Mouse (Mus musculus) urinary bladder, adult 18-20 months (tissue): ENCODE results near the gene Hivep1.

Source experiments
- DNase-seq, 2 experiments: peaks; one replicate each; pipeline ENCODE4 v3.0.0; 2022; ENCODE audit warnings: low spot score in 2 of 2, mixed read lengths in 2 of 2

Gene Hivep1

DNA sequence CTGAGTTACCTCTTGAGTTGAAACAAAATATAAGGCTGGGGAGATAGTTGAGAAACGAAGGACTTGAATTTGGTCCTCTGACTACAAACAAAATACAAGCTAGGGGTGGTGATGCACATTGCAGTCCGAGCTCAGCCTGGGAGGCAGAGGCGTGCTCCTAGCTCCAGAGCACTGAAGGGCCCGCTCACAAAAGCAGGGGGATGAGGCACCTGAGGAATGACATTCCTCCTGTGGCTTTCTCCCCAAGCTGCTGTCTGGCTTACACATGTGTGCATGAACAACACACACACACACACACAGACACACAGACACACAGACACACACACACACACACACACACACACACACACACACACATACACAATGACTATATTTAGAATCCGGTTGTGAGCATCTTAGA, 60.9 kb downstream of the Hivep1 start:
- DNase-seq, result no peak

DNA sequence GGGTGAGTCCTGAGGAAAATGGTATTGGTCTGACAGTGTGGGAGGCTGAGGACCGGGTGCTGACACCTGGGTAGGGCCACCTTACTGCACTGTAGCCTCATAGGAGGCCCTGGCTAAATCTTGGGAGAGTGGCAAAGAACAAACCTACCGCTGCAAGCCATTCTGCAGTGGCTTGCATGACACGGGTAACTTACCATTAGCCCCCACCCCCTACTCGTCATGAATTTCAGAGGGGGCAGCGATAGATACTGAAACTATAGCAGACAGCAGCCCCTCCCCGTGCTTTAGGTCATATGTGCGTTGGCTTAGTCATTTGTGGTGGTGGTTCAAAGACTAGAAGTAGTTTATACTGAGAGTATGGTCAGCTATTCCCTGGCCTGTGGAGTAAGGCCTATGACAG, 61.8 kb downstream of the Hivep1 start:
- no peak for DNase-seq

DNA sequence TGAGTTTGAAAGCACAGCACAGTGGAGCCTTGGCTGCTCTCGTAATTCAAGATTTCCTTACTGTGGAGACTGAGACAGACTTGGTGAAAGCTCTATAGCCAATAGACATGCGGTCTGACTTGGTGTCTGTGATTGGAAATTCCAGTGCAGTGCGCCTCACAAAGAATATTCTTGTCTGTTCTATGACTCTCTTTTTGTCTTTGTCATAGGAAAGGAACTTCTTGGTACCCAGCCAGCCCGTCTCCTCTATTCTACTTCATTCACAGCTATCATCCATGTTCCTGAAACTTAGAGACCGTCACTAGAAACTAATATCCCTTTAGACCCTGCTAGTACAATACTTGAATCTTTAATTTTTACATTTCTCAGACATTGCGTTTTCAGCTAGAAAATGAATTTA, 64.5 kb downstream of the Hivep1 start:
- no peak for DNase-seq

DNA sequence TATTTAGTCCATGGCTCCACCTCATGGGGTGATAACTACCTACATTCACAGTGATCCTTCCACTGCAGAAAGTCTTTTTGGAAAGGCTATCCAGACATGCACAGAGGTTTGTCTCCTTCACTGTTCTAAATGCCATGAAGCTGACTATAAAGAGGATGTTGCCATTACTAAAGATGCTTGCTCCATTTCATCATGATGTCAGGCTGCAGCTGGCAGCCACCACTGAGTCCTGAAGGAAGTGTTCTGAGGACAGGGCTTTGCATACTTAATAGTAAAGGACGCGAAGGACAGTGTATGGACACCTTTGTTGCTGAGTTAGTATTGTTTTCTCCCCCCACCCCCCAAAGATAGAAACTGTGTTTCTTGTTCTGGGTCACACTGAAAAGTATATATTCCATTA, 67.2 kb downstream of the Hivep1 start:
- no peak for DNase-seq

DNA sequence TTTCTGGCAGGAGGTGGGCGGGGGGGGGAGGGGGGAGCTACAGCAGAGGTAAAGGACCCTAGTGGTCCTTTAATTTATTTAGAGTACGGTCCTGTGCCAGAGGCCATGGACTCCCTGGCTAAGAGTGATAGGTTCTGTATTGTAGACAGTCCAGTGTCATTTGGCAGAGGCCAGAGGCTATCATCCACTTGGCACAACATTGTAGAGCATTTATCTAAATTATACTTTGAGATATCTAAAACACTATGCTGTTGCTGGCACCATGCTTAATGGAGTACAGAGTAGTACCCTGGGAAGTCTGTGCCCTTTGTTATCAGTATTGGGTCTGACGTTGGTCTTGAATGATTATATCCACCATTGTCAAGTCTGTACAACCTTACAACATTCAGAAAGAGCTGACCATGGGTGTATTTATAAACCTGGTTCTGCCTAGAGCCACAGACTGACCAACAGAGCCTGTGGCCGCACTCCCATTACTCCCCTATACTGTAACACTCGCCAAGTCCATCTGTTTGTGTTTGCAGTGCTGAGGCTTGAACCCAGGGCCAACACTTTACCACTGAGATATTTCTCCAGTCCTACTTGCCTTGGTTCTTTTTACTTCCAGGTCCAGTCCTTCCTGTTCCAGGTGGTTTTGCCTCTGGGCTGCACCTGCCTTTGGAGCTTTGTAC, 69.4 kb downstream of the Hivep1 start:
- DNase-seq, result no peak

DNA sequence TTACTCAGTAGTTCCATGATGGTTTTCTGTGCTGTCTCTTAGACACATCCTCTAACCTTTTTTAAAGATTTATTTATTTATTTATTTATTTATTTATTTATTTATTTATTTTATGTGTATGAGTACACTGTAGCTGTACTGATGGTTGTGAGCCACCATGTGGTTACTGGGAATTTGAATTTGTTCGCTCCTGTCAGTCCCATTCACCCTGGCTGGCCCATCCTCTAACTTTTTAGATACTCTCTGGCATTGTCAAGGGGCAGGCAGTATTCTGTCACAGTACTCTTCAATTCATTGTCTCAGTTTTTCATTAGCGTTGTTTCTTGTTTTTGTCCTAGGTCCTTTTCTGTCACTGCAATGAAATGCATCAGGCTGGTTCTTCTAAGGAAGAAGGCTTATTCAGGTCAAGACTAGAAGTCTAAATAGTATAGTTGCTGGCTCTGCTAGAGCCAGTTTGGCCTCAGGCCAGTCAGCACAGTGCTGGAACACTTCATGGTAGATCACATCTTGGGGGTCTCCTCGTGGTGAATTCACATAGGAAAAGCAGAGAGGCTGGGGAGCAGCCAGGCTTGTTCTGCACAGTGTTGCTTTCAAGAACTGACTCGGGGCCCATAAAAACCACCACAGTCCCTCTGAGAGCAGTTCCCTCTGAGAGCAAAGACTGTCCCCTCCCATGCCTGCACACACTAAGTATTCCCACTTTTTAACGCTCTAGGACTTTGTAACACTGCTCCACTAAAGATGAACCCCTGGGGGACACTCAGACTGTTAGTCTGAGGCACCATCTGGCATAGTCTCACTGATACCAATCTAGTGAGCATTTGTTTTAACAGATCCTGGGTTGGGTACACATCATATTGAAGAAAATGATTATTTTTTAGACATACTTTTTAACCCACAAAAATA, 70.2 kb downstream of the Hivep1 start:
- DNase-seq, result no peak

DNA sequence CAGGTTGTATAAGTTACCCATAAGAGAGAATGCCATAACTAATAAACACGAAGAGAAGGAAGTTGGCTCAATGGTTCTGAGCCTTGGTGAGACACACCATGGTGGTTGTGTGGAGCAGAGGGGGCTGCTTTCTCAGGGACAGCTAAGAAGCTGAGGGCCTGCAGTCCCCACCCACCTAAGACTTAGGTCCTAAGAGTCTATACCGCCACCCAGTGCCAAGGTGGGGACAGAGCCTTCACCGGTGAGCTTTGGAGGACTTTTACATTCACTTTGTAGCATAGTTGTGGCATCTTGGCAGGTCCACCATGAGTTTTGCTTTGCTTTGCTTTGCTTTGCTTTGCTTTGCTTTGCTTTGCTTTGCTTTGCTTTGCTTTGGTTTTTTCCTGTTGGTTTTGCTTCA, 92.8 kb downstream of the Hivep1 start:
- DNase-seq, result no peak

- DNase-seq, result no peak
Measured at GRCm38 (mm10) chr13:42149328-42150071, 97.7 kb downstream of the Hivep1 start.

DNA sequence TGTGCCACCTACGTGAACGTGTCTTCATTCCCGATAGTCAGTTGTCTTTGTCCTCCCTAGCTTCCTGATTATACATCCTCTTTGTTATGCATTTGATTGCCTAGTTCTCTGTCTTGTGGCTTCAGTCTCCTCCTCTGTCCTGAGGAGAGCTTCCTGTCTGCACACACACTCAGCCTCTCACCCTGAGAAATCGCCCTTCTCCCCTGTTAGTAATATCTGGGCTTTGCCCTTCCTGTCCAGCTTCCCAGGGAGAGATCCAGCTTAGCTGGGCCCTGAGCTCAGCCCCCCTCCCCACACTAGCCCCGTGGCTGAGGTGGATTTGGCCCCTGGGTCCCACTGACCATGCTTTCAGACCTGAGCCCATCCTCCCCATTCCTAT, 98.2 kb downstream of the Hivep1 start:
- DNase-seq, result no peak

GRCm38 (mm10) chr13:42150462-42151127, 98.8 kb downstream of the Hivep1 start:
- no peak for DNase-seq

- DNase-seq, result no peak
Measured at GRCm38 (mm10) chr13:42158259-42158658, 106.4 kb downstream of the Hivep1 start.

- DNase-seq, result no peak
Measured at GRCm38 (mm10) chr13:42159416-42160185, 107.8 kb downstream of the Hivep1 start.

DNA sequence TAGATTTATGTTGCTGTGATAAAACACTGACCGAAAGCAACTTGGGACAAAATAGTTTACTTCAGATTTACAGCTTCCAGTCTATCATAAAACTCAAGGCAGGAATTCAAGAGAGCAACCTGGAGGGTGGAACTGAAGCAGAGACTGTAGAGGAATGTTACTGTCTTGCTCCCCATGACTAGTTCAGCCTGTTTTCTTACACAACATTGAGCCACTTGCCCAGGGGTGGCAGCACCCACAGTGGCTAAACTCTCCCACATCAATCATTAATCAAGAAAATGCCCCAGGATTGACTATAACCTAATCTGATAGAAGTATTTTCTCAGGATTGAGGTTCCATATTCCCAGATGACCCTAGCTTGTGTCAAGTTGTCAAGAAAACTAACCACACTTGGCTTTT, 119.0 kb downstream of the Hivep1 start:
- no peak for DNase-seq

DNA sequence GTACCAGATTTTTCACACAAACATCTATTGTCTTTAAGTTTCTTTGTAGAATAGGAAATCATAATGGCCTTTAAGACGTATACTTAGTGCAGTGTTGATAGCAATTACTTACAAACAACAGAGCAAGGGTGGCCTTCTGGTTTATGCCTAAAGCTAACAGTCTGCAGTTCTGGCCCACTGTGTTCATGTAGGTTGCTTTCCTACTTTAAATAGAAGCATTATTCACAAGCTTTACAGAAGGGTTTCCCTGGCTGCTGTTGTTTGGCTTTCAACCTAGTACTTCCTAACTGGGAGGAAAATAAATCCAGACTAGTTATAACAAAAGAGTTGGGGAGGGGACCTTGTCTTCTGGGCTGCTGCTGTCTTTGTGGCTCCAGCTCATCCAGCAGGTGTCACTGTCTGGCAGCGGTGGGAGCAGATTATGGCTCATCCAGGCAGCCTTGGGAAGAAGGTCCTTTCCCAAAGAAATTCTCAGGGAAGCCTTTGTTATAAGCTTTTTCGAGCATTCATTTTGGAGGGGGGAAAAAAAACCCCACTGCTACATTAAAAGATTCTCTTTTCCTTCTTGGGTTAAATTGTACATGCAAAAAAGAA, 123.1 kb downstream of the Hivep1 start:
- no peak for DNase-seq

- no peak for DNase-seq
Measured at GRCm38 (mm10) chr13:42182635-42183034, 130.8 kb downstream of the Hivep1 start.

DNA sequence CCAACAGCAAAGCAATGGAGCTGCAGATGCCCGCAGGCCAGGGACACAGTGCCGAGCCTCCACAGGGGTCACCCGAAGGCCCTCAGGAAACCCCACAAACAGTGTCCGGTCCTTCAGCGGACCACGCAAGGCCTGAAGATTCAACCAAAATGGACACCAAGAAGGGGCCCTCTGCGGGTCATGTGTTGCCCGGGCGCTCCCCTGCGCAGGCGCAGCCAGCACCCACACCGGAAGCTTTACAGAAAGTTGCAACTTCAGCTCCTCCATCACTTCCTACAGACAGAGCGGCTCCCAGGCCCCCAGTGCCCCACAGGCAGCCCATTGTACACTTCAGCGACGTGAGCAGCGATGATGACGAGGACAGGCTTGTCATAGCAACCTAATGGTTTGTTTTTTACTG, 132.3 kb downstream of the Hivep1 start:
- DNase-seq, result no peak

GRCm38 (mm10) chr13:42193016-42193415, 141.2 kb downstream of the Hivep1 start:
- DNase-seq, result no peak

DNA sequence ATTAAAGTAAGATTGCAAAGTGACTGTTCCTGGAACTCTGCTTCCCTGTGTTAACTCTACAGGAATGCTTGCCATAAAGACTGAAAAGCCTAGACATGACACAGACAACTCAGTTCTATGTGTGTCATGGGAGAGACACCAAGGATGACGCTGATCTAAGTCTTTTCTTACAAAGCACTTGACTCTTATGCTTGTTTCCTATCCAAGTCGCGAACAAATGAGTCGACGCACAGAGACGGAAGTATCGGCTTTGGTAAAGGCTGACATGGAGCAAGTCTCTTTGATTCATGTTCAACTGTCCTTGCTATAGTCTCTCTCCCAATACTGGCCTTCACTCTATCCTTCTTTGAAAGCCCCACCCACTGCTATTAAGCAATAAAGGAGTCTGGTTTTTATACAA, 143.8 kb downstream of the Hivep1 start:
- no peak for DNase-seq

GRCm38 (mm10) chr13:42197656-42198055, 145.8 kb downstream of the Hivep1 start:
- DNase-seq, result no peak

GRCm38 (mm10) chr13:42213556-42213955, 161.7 kb downstream of the Hivep1 start:
- no peak for DNase-seq

- DNase-seq, result no peak
Measured at GRCm38 (mm10) chr13:42222401-42222800, 170.6 kb downstream of the Hivep1 start.
